Mouse (Mus musculus) gastrocnemius, postnatal 10 days (tissue): ENCODE measurements around the gene Snx30. TPM values are rescaled to one million over a fixed set of nuclear protein-coding genes. Genes with fewer than 3 reads are reported as not detected.
"Not testable (repeated sequence)": the region's sequence is repeated elsewhere in the genome, so short reads cannot be mapped to it uniquely, and the experiment has no call there.

Experiments
- DNase-seq: peaks from one replicate; pipeline ENCODE4 v3.0.0; 2021; ENCODE audit warnings: mixed read lengths
- long read RNA-seq, 2 experiments: library from polyadenylated mRNA; stranded (forward); transcript quantifications; one replicate each; pipeline ENCODE4 v2.0.0; 2021
- total RNA-seq, 2 experiments: library from RNA; stranded (reverse); gene quantifications; 2 replicates each; pipeline ENCODE4 v1.2.3; 2021

Snx30 gene
- total RNA-seq: 10 to 100 TPM in 1 of 2 experiments, 1 to 10 TPM in 1; 5.9 to 10.8 TPM
- long read RNA-seq, experiment 1, full-length matches to known transcripts: 5 of 8 reads
- long read RNA-seq, experiment 1, partial matches to known transcripts: 0 of 8 reads
- long read RNA-seq, experiment 1, other reads (novel, unspliced or antisense): 3 of 8 reads
- long read RNA-seq, experiment 2, full-length matches to known transcripts: 6 of 9 reads
- long read RNA-seq, experiment 2, partial matches to known transcripts: 0 of 9 reads
- long read RNA-seq, experiment 2, other reads (novel, unspliced or antisense): 3 of 9 reads

GRCm38 (mm10) chr4:59805181-59805967, at the start of gene Snx30:
Gene Snx30 (plus strand): TSS chr4:59805840.
- peak; percentile 90 for DNase-seq

DNA sequence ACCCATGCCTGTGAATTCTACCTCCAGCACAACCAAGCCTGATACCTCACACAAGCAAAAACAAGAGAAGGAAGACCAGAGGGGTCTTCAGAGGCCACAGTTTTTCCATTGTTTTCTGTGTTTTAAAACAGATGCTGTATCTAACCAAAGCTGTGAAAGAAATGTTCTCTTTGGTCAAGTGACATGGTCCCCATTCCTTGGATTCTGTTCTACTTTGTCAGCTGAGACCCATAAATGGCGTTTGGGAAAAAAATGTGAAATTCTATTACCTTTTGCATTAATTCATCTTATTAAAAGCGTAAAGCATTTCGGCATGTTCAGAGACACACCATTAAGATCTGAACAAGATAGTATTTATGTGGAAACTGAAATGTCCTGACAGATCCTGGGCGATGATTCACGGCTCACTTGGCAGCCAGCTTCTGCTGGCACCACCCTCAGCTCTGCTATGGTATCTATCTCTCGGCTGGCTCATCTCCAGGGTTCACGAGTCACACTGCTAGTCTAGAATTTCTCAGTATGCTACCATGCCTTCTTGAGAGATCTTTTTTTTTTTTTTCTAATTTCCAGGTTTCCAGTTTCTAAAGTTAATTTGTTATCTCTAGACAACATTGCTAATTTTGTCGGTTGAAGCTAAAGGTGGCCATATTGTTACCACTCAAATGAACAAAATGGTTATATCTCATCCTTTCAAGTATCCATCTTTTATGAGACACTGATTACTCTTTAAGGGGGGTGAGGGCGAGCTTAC, 49.1 kb upstream of the Snx30 start:
- DNase-seq: peak; percentile 67

DNA sequence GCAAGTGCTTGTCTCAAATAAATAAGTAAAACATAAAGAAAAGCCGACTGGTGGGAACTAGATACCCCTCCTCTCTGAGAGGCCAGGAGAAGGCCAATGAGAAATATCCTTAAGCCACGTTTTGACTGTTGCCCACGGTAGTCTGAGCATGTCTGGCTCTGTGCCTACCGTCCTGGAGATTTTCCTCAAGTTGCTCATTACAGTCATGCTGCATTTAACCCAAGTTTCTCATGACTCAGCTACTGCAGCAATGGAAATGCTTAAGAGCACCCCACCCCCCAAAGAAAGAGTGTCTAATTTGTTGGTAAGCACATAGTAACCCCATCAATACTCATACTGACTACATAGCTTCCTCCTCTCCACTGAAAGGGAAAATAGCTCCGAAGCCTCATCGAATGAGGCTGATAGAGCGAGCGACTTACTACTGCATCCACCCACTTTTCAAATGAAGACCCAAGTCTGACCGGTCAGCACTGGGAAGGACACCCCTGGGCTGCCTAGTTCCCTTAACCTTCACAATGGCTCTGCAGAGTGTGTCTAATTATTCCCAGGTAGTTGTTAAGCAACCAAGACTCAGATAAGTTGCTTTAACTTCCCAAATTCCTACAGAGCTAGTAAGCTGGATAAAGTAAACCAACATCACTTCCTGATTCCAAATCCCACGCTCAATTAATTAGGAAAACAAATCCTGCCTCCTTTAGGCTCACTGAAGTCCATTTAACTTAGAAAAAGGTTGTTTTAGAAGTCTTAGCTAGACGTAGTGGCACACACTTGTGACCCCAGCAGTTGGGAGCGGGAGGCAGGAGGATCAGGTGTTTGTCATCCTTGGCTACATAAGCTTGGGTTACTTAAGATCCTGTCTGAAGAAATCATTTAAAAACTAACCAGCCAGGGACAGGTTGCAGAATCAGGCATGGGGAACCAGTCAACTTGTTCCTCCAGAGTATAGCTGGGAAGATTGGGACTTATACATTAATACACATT, 47.9 kb upstream of the Snx30 start:
- no peak for DNase-seq

DNA sequence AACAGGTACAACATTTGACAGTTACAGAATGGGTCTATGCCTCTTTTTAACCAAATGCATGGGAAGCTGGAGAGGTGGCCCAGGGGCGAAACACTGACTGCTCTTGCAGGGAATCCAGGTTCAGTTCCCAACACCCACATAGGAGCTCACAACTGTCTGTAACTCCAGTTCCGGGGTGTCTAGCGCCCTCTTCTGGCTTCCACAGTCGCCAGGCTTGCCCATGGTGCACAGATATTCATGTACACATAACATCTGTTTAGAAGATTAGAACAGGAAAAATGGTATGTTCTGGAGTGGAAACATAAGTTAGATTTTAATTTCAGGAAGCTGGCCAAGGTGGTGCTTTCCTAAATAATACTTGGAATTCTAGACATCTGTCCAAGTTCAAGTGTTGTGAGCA, 45.6 kb upstream of the Snx30 start:
- DNase-seq: no peak

DNA sequence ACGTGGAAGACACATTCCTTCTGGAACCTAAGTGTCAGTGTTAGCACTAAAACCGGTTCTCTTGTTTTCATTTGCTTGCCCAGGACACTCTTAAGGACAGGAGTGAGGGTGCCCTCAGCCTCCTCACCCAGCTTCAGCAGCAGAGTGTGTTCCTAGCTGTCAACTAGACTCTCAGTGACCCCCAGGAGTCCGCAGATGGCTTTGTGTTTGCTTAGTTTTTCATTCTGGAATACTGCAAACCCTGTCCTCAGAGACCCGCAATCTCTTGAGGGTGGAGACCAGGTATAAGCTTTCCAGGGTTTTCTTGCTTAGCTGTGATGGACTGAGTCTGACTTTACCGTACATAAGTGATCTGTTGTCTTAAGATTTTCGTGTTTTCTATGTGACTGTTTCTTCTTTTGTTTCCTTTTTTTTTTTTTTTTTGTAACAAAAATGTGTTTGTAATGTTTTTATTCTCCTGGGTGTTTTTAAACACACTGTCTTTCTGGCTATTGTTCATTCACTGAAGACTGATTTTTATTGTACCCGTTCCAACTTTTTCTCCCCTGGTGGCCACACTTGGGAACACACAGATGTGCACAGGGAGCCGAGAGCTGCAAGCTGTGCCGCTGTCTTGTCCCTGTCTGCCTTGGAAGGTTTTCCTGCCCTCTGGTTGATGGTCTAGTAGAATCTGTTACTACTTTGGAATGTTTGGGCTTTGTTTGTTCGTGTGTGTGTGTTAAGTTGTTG, 44.8 kb upstream of the Snx30 start:
- peak; percentile 54 for DNase-seq

- no peak for DNase-seq
Measured at GRCm38 (mm10) chr4:59761365-59761729, 44.3 kb upstream of the Snx30 start.

- DNase-seq: no peak
Measured at GRCm38 (mm10) chr4:59764950-59765349, 40.7 kb upstream of the Snx30 start.

DNA sequence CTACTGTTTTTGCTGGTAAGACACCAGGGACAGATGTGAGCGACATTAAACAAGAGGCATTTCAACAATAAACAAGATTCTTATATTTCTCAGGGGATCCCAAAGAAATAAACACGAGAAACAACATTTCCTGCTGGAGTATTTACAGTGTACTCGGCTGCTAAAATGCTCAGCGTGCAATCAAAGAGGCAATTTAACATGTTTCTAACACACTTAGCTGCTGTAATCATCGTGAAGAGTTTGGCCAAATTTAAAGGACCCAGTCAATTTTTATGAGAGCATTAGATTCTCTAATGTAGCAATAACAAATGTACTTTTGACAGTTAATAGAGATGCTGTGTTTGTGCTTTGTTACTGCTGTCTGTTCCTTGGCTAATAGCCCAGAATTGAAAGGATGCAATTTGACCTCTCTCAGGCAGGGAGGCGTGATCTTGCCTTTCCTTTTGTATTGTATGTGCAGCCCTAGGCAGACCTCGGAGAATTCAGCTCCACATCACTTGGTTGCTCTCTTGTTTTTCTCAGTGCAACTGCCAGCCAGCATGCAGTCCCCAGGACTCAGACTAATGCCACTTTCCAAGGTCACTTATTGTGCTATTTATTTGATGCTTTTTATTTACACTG, 40.1 kb upstream of the Snx30 start:
- no peak for DNase-seq

- no peak for DNase-seq
Measured at GRCm38 (mm10) chr4:59767717-59768116, 37.9 kb upstream of the Snx30 start.

DNA sequence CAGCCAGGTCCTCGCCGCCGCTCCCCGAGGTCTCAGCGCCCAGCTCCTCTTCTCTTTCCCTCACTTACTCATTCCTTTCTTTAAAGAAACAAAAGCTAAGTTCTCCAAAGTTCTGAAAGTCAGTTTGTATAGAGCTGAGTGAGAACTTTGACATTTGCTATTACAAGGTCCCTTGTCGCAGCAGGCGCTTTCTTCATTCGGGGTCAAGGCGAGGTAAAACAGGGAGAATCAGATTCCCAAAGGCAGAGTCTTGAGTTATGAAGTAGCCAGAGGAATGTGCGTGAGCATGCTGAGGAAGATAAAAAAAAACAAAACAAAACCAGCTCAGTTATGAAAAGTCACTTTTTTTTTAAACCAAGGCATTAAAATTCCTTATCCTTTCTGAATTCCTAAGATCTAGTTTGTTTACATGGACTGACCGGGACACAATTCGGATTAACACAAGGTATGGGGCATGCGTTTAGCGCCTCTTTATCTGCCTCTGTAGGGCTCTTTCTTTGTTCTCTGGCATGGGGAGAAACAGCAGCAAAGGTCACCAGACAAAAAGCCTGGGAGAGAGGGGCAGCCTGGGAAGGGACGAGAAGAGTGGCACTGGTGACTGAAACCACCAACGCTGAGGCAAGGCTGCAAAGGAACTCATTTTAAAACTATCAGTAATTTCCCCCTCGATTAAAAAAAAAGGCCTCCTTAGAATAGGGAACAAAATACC, 33.3 kb upstream of the Snx30 start:
- no peak for DNase-seq

DNA sequence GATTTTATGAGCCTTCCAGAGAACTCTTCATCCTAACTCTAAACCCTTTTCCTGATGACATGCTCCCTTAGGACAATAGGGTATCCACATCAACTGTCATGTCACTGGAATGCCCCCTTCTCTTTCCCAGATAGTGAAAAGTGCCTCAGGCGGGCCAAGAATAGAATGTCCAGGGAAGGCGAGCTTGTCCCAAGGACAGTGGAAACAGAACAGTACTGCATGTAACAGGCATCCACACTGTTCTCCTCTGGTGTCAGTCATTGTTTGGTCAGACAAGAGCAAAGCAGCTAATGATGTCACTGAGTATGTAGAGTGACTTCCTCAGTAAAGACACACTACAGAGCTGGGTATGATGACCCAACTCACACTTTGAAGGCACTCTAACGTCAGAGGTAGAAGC, 27.8 kb upstream of the Snx30 start:
- no peak for DNase-seq

GRCm38 (mm10) chr4:59780568-59780967, 25.1 kb upstream of the Snx30 start:
- DNase-seq: no peak

DNA sequence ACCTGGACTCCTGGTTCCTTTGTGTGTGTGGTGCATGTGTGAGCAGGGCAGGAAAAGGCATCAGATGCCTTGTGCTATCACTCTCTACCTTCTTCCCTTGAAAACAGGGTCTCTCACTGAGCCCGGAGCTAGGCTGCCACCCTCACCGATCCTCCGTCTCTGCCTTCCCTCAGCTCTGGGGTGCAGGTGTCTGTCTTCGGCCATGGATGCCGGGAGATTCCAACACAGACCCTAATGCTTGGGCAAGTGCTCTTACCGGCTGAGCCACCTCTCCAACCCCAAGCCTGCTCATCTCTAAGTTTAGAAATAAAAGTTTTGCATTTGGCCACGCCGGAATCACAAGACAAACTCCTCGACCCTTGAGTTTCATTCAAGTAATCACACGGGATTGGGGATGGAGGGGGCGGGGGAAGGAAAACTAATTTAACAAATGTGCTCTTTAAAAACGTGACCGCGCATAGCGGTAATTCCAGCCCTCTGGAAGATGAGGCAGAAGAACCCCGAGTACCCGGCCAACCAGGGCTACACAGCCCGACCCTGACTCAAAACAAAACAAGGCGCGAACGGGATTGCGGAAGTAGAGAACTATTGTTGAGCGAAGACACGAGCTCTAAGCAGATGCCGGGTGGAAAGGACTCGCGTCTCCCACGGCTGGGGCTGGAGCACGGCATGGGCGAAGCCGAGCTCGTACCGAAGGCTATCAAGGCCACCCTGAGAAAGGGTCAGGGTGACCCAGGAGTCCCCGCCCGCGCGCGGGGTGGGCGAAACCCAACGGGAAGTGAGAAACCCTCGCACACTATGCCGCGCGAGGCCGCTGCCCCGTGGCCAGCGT, 22.6 kb upstream of the Snx30 start:
- DNase-seq: no peak

GRCm38 (mm10) chr4:59783685-59784279, 21.9 kb upstream of the Snx30 start:
- DNase-seq: peak; percentile 91

DNA sequence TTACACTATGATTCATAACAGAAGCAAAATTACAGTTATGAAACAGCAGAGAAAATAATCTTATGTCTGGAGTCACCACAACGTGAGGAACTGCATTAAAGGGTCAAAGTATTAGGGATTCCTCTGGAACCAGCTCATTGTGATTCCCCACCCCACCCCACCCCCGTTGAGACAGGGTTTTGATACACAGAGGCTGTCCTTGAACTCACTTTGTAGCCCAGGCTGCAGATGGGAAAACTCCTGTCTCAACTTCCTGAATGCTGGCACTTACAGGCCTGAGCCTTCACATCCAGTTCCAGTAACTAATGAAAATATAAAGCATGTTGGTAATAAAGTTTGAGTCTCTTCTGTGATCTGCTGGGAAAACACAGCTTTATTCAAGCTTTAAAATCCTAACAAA, 20.2 kb upstream of the Snx30 start:
- DNase-seq: no peak

- peak; percentile 85 for DNase-seq
Measured at GRCm38 (mm10) chr4:59786661-59787060, 19.0 kb upstream of the Snx30 start.

- DNase-seq: no peak
Measured at GRCm38 (mm10) chr4:59787126-59787525, 18.5 kb upstream of the Snx30 start.

- no peak for DNase-seq
Measured at GRCm38 (mm10) chr4:59789015-59789414, 16.6 kb upstream of the Snx30 start.

DNA sequence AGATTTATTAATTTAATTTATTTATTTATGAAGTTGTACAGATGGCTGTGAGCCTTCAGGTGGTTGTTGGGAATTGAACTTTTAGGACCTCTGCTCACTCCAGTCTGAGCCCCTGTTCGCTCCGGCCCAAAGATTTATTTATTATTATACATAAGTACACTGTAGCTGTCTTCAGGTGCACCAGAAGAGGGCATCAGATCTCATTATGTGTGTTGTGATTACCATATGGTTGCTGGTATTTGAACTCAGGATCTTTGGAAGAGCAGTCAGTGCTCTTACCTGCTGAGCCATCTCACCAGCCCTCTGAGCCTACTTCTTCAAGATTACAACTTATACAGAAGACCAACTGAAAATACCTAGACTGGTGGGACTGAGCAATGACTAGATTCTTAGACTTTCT, 12.0 kb upstream of the Snx30 start:
- DNase-seq: not testable (repeated sequence)
